Mouse (Mus musculus) testis, adult 2 months (tissue): ENCODE measurements around the gene Slc22a23. TPM values are rescaled to one million over a fixed set of nuclear protein-coding genes. Genes with fewer than 3 reads are reported as not detected.
A peak's percentile ranks its signal among the peaks of the same experiment; 100 is the strongest.
"Not testable (repeated sequence)": the region's sequence is repeated elsewhere in the genome, so short reads cannot be mapped to it uniquely, and the experiment has no call there.

Experiments
- H3K27ac ChIP-seq: fragments of 200-500 bp; 2 replicates; pipeline ENCODE4 v1.5.1; 2012; ENCODE audit warnings: low read depth, low read length; ENCODE audit not compliant: control insufficient read depth, insufficient read depth
- H3K27me3 ChIP-seq: fragments of 200-500 bp; 2 replicates; pipeline ENCODE4 v1.6.1; 2012; ENCODE audit warnings: mild to moderate bottlenecking, low read length, moderate library complexity; ENCODE audit not compliant: control insufficient read depth, insufficient read depth
- H3K36me3 ChIP-seq: fragments of 200-500 bp; 2 replicates; pipeline ENCODE4 v1.6.1; 2012; ENCODE audit warnings: mild to moderate bottlenecking, low read length; ENCODE audit not compliant: control insufficient read depth, insufficient read depth
- H3K4me1 ChIP-seq: fragments of 200-500 bp; 2 replicates; pipeline ENCODE4 v1.6.1; 2012; ENCODE audit warnings: low read length; ENCODE audit not compliant: control insufficient read depth, insufficient read depth
- H3K4me3 ChIP-seq: fragments of 200-500 bp; 2 replicates; pipeline ENCODE4 v1.5.1; 2012; ENCODE audit warnings: low read depth, mild to moderate bottlenecking, low read length, moderate library complexity, mixed read lengths; ENCODE audit not compliant: control insufficient read depth
- CTCF ChIP-seq: fragments of 200-500 bp; IDR thresholded peaks from 2 replicates; pipeline ENCODE4 v1.5.1; 2012; ENCODE audit warnings: low read depth, mild to moderate bottlenecking, inconsistent platforms, low read length, moderate library complexity; ENCODE audit not compliant: control insufficient read depth, insufficient read depth, insufficient replicate concordance
- POLR2A ChIP-seq: fragments of 200-500 bp; IDR thresholded peaks from 2 replicates; pipeline ENCODE4 v1.6.1; 2012; ENCODE audit warnings: low read depth, mild to moderate bottlenecking, inconsistent platforms, low read length, moderate library complexity; ENCODE audit not compliant: control insufficient read depth
- polyA plus RNA-seq: library from polyadenylated mRNA; depleted of rRNA; stranded (reverse); fragments of >200 nt; gene quantifications from 2 replicates; pipeline ENCODE4 v1.2.3, GENCODE M21; 2012; rRNA removed

Gene Slc22a23
- 6.8 and 7.4 TPM in 2 replicates for polyA plus RNA-seq

DNA sequence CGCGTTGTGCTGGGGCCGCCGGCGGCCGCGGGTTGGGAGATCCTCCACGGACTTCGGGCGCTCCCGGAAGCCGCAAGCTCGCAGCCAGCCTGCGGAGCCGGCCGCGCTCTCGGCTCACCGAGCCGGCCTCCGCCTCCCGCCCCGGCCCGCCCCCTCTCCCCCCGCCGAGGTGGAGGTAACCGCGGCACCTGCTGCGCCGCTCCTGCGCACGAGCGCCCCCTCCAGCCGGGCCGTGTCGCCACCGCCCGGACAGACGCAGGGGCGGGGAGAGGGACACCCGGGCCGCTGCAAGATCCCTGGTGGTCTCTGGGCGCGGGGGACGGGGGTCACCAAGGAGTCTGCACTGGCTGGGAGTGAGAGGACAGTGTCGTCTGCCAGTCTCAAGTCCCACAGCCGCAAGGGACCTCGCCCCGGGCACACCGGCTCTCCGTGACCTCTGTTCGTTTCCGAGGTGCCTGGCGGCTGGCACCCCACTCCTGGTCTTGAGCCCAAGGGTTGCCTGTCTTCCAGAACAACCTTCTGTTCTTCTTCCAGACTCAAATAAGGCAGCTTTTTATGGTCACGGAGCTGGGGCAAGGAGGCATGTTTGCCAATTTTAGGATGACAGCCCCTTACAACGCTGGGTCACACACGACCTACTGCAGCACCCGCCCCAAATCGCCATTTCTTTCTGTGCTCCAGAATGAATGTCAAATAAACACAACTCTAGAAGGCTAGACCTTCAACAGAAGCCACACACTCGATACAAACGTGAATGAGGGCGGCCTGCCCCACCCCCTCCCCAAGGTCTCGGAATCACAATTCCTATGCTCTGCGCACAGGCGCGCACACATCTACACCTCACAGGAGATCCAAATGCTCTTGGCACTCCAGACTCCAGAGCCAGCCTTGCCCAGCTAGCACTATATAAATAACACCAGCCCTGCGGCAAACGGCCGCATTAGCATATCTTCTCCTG, at the start of gene Slc22a23:
Gene Slc22a23 (minus strand): TSS at position 55 of the 958 bp plus-strand sequence.
- no peak within 1 kb of the TSS for H3K27ac ChIP-seq
- no peaks in the 10 kb centered on the region for H3K27me3 ChIP-seq
- peak within 1 kb of the TSS; percentile 50 for H3K4me3 ChIP-seq
- H3K36me3 ChIP-seq = no peaks in the 10 kb centered on the region
- H3K4me1 ChIP-seq = peaks cover 12% of the 10 kb centered on the region
- TF ChIP-seq POLR2A = no peak
- no peak for TF ChIP-seq CTCF

DNA sequence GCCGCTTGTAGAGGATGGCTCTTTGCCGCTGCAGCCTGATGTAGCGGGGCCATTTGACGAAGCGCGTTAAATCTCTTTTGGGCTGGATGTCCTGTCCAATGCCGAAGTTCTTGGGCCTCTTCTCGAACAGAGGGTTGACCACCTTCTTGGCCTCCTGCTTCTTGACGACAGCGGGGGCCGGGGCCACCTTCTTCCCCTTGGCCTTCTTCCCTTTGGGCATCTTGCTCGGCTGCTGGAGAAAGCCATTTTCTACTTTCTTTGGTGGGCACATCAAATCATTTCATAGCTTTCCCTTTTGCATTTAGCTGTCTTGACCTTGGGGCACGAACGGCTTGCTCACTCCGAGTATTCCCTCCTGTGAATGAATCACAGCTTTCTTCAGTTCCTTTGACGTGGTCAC, 49.3 kb upstream of the Slc22a23 start:
- not testable (repeated sequence) for H3K27ac ChIP-seq, H3K27me3 ChIP-seq, H3K36me3 ChIP-seq, H3K4me1 ChIP-seq, H3K4me3 ChIP-seq

DNA sequence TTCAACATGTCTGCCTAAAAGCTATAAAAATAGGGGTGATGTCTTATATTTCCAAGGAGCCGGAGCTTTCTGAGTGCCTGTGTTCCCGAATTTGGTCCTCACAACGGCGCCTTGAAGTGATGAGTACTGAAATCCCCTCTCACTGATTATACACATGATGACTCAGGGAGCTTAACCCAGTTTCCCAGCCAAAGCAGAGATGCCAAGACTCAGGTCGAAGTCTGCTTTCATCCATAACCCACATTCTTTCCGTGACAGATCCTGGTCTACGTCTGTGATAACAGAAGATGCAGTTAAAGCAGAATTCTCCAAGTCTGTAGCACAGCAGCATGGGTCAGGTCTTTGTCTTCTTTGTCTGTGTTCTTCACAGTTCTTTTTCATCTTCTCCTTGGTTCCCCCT, 47.4 kb upstream of the Slc22a23 start:
- Histone ChIP-seq H3K4me3 (no peak overlapping the region), H3K4me1 (no peaks in the 10 kb centered on the region), H3K27me3 (no peaks in the 10 kb centered on the region), H3K36me3 (no peaks in the 10 kb centered on the region), H3K27ac (no peak overlapping the region)
- TF ChIP-seq POLR2A (no peak), CTCF (no peak)

DNA sequence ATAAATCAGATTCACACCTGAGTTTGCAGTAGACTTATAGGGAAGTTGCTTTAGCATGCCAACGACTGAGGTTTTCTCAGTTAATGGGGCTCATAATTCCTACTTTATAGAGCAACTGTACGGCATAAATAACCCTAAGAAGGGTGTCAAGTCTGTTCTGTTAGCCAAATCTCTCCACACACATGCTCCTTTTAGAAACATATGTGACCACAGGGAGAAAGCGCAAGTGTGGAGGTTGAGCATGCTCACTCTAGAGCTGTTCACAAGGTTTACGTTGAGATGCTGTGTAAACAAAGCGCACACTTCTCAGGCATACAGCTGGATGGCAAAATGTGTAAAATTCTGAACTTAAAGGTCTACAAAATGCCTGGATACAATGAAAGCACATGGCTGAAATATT, 43.2 kb upstream of the Slc22a23 start:
- no peaks in the 10 kb centered on the region for H3K27me3 ChIP-seq
- no peak overlapping the region for H3K27ac ChIP-seq
- H3K36me3 ChIP-seq = no peaks in the 10 kb centered on the region
- H3K4me3 ChIP-seq = no peak overlapping the region
- TF ChIP-seq CTCF (no peak), POLR2A (no peak)
- H3K4me1 ChIP-seq = no peaks in the 10 kb centered on the region

DNA sequence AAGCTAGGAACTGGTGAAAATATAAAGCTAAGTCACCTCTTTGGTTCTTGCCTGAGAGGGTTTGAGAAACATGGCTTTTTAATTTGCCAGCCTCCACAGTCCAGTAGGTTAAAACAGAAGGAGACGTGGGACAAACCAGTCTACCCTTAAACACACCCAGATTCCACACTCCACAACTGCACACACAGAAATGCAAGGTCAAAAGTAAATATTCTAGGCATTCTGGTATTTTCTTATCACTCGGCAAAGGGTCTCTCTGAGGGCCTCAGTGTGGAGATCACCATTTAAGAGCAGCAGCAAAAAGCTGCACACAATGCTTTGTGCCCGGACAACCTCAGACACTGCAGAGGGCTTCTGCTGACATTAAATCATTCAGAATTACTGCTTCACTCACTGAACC, 38.4 kb upstream of the Slc22a23 start:
- H3K27me3 ChIP-seq = no peaks in the 10 kb centered on the region
- H3K4me3 ChIP-seq = no peak overlapping the region
- H3K4me1 ChIP-seq = no peaks in the 10 kb centered on the region
- H3K36me3 ChIP-seq = no peaks in the 10 kb centered on the region
- H3K27ac ChIP-seq = no peak overlapping the region
- TF ChIP-seq CTCF = no peak
- TF ChIP-seq POLR2A = no peak

DNA sequence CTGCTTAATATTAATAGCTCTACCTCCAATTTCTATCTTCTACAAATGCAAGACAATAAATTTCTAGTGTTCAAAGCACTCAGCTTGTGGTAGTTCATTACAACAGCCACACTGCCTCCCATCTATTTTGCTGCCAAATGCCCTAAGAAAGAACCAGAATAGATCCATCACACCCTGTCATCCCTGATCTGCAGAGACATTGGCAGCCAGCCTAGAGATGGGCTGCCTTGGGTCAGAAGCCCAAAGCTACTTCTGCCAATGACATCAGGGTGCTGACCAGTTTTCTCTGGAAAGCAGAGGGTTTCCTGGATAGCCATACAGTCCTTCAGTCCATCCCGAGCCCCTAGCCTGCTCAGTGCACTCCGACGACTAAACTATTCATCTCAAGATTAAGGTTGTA, 33.9 kb upstream of the Slc22a23 start:
- Histone ChIP-seq H3K4me1 (no peaks in the 10 kb centered on the region), H3K36me3 (no peaks in the 10 kb centered on the region), H3K4me3 (no peak overlapping the region), H3K27ac (no peak overlapping the region), H3K27me3 (no peaks in the 10 kb centered on the region)
- TF ChIP-seq CTCF = no peak
- TF ChIP-seq POLR2A = no peak

DNA sequence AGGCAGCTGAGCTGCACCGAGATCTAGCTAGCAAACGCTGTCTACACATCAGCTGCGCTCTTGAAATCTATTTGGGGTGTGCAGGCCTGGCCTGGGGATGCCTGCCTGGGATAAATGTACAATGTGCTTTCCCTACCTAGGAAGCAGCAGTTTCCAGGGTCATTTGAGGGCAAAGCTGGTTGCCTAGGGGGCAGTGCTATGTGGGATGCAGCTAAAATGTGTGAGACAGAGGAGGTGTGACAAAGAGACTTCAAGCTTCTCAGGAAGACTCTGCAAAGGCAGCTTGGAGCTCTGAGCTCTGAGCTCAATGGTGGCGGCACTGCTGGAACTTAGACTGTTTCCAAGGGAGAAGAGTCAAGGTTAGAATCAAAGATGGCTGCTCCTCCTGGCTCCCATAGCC, 30.2 kb upstream of the Slc22a23 start:
- H3K36me3 ChIP-seq = no peaks in the 10 kb centered on the region
- no peak overlapping the region for H3K27ac ChIP-seq
- H3K4me3 ChIP-seq = no peak overlapping the region
- no peaks in the 10 kb centered on the region for H3K4me1 ChIP-seq
- TF ChIP-seq POLR2A = no peak
- TF ChIP-seq CTCF = no peak
- H3K27me3 ChIP-seq = no peaks in the 10 kb centered on the region
